Mouse (Mus musculus) hindbrain, embryonic 11.5 days (tissue): ENCODE measurements around the gene Tnfrsf13c. TPM values are rescaled to one million over a fixed set of nuclear protein-coding genes. Genes with fewer than 3 reads are reported as not detected.

Experiments
- ATAC-seq: fragments of 200-750 bp; cut with Nextera tagmentation; 2 replicates; pipeline ENCODE4 v1.8.0; 2017; ENCODE audit warnings: mild to moderate bottlenecking, moderate TSS enrichment, moderate library complexity; ENCODE audit not compliant: low FRiP score
- DNase-seq: peaks from one replicate; pipeline ENCODE4 v3.0.0-alpha.2; 2015; ENCODE audit warnings: low spot score
- H3K27ac ChIP-seq: fragments of 300-500 bp; sonication (generic); 2 replicates; pipeline ENCODE4 v1.5.1; 2014; ENCODE audit warnings: mild to moderate bottlenecking, low read depth, low read length
- H3K27me3 ChIP-seq: fragments of 300-500 bp; sonication (generic); 2 replicates; pipeline ENCODE4 v1.6.1; 2014; ENCODE audit warnings: mild to moderate bottlenecking, low read length, moderate library complexity, mixed read lengths; ENCODE audit not compliant: control insufficient read depth, insufficient read depth
- H3K36me3 ChIP-seq: fragments of 300-500 bp; sonication (generic); 2 replicates; pipeline ENCODE4 v1.6.1; 2014; ENCODE audit warnings: mild to moderate bottlenecking, low read length, moderate library complexity, mixed read lengths; ENCODE audit not compliant: control insufficient read depth, insufficient read depth
- H3K4me1 ChIP-seq: fragments of 300-500 bp; sonication (generic); replicated peaks from 2 replicates; pipeline ENCODE4 v1.6.1; 2014; ENCODE audit warnings: low read length, mixed read lengths; ENCODE audit not compliant: control insufficient read depth, insufficient read depth
- H3K4me2 ChIP-seq: fragments of 300-500 bp; sonication (generic); replicated peaks from 2 replicates; pipeline ENCODE4 v1.6.1; 2014; ENCODE audit warnings: mild to moderate bottlenecking, low read depth, low read length
- H3K4me3 ChIP-seq: fragments of 300-500 bp; sonication (generic); 2 replicates; pipeline ENCODE4 v1.5.1; 2014; ENCODE audit warnings: low read depth, low read length
- H3K9ac ChIP-seq: fragments of 300-500 bp; sonication (generic); 2 replicates; pipeline ENCODE4 v1.6.1; 2014; ENCODE audit warnings: low read depth, low read length
- H3K9me3 ChIP-seq: fragments of 300-500 bp; sonication (generic); 2 replicates; pipeline ENCODE4 v1.6.1; 2016; ENCODE audit warnings: low read length; ENCODE audit not compliant: control insufficient read depth
- WGBS: fragments of 180-500 bp; shearing (Covaris S2); extraction: QIAGEN DNeasy Blood & Tissue Kit; methylation state at CpG from one replicate; pipeline ENCODE4 v1.1.7; 2014; 5-methylcytosine and 5-hydroxymethylcytosine counted together
- microRNA counts: library from miRNA; unstranded; fragments of <30 nt; microRNA quantifications from one replicate; lab custom pipeline; 2015
- polyA plus RNA-seq: library from polyadenylated mRNA; unstranded; fragments of >200 nt; fragmentation: Nextera tagmentation; extraction: Ambion mirVana; gene quantifications from 2 replicates; pipeline ENCODE4 v1.2.1, GENCODE M21; 2014

Gene Tnfrsf13c
- polyA plus RNA-seq, 1 experiment from 2014 or later = 0.62 TPM

DNA sequence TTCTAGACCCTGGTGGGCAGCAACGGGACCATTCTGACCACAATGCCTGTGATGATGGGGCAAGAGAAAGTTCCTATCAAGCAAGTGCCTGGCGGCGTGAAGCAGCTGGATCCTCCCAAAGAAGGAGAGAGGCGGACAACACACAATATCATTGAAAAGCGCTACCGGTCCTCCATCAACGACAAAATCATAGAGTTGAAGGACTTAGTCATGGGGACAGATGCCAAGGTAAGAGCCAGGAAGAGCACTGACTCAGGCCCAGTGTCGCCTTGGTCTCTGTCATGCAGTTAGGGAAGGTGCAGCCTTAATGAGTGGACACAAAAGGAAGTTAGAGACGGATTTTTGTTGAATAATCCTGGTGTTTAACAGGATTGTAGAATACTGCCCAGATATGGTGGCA, 49.1 kb downstream of the Tnfrsf13c start:
- DNase-seq (no peak), ATAC-seq (no peak)
- no peak overlapping the region for H3K4me3 ChIP-seq
- H3K9me3 ChIP-seq = no peaks in the 10 kb centered on the region
- no peaks in the 10 kb centered on the region for H3K27me3 ChIP-seq
- H3K9ac ChIP-seq = no peak overlapping the region
- H3K27ac ChIP-seq = no peak overlapping the region
- WGBS = 97% methylated on average over 9 of the region's 9 CpGs
- peaks cover 50% of the 10 kb centered on the region for H3K36me3 ChIP-seq
- no peaks in the 10 kb centered on the region for H3K4me1 ChIP-seq
- no peak overlapping the region for H3K4me2 ChIP-seq

DNA sequence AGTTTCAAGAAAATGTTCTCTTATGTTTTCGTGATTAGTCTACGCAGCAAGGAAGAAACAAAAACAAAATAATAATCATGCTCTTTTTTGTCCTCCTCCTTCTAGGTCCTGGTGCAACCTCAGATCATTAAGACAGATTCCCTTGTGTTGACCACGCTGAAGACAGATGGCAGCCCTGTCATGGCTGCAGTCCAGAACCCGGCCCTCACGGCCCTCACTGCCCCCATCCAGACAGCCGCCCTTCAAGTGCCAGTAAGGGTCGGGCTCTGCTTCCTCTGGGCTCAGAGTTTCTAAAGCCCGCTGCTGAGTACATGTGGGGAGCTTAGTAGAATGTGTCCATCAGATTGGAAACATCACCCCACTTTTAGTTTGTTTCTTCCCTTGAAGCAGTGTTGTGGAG, 51.5 kb downstream of the Tnfrsf13c start:
- H3K27ac ChIP-seq = no peak overlapping the region
- H3K36me3 ChIP-seq = peaks cover 32% of the 10 kb centered on the region
- H3K4me2 ChIP-seq = no peak overlapping the region
- no peak overlapping the region for H3K9ac ChIP-seq
- H3K4me1 ChIP-seq = no peaks in the 10 kb centered on the region
- no peaks in the 10 kb centered on the region for H3K9me3 ChIP-seq
- ATAC-seq (no peak), DNase-seq (no peak)
- no peaks in the 10 kb centered on the region for H3K27me3 ChIP-seq
- H3K4me3 ChIP-seq = no peak overlapping the region
- 92% methylated on average over 8 of the region's 8 CpGs for WGBS

MicroRNA genes within 50 kb of the gene (microRNA counts, 519-probe panel; counts per million panel counts)
- microRNA mmu-miR-33 (lab: Ali Mortazavi, UCI) = 3,933 counts per million, percentile 34 among the panel's probes with 10 or more counts

Other genes with a start within 250 kb of the Tnfrsf13c start
- not detected in 2 replicates for gene 1700029P11Rik, start 243.8 kb downstream of the Tnfrsf13c start, polyA plus RNA-seq
- gene Xrcc6, start 236.5 kb downstream of the Tnfrsf13c start, polyA plus RNA-seq = 62.4 and 66.6 TPM in 2 replicates
- 32.6 and 35.6 TPM in 2 replicates for gene Desi1, start 190.5 kb downstream of the Tnfrsf13c start, polyA plus RNA-seq
- gene Snu13, start 176.8 kb downstream of the Tnfrsf13c start, polyA plus RNA-seq = 262 and 282 TPM in 2 replicates
- gene 4930407I10Rik, start 165.2 kb downstream of the Tnfrsf13c start, polyA plus RNA-seq = 0.08 TPM in 1 of 2 replicates, not detected in the other
- not detected in 2 replicates for gene Mei1, start 154.4 kb downstream of the Tnfrsf13c start, polyA plus RNA-seq
- gene Ccdc134, start 96.4 kb downstream of the Tnfrsf13c start, polyA plus RNA-seq = 17.0 and 17.2 TPM in 2 replicates
- gene Srebf2, start 77.2 kb downstream of the Tnfrsf13c start, polyA plus RNA-seq = 143 and 144 TPM in 2 replicates
- 1.0 and 1.9 TPM in 2 replicates for gene Shisa8, start 11.6 kb downstream of the Tnfrsf13c start, polyA plus RNA-seq
- gene Cenpm, start 20.4 kb upstream of the Tnfrsf13c start, polyA plus RNA-seq = 76.2 and 78.1 TPM in 2 replicates
- gene 1500009C09Rik, start 28.0 kb upstream of the Tnfrsf13c start, polyA plus RNA-seq = 0.86 and 1.6 TPM in 2 replicates
- gene Sept3, start 50.5 kb upstream of the Tnfrsf13c start, polyA plus RNA-seq = 146 and 150 TPM in 2 replicates
- gene Wbp2nl, start 74.6 kb upstream of the Tnfrsf13c start, polyA plus RNA-seq = 0.12 TPM in 1 of 2 replicates, not detected in the other
- gene Naga, start 114.6 kb upstream of the Tnfrsf13c start, polyA plus RNA-seq = 22.2 and 22.8 TPM in 2 replicates
- 3.3 and 4.0 TPM in 2 replicates for gene Pheta2, start 114.6 kb upstream of the Tnfrsf13c start, polyA plus RNA-seq
- 267 and 274 TPM in 2 replicates for gene Smdt1, start 114.6 kb upstream of the Tnfrsf13c start, polyA plus RNA-seq
- 277 and 281 TPM in 2 replicates for gene Ndufa6, start 130.0 kb upstream of the Tnfrsf13c start, polyA plus RNA-seq
- 1.8 and 2.1 TPM in 2 replicates for gene Cyp2d22, start 155.9 kb upstream of the Tnfrsf13c start, polyA plus RNA-seq
- gene Cyp2d11, start 169.7 kb upstream of the Tnfrsf13c start, polyA plus RNA-seq = not detected in 2 replicates
- gene Cyp2d10, start 182.8 kb upstream of the Tnfrsf13c start, polyA plus RNA-seq = not detected in 2 replicates
- gene Cyp2d9, start 209.1 kb upstream of the Tnfrsf13c start, polyA plus RNA-seq = not detected in 2 replicates